ENCODE assay signal across 8 mouse cellular contexts in genomic region chr8:83652744-83653661, GRCm38 (mm10). TPM values are rescaled to one million over a fixed set of nuclear protein-coding genes. Genes with fewer than 3 reads are reported as not detected.
A peak's percentile ranks its signal among the peaks of the same experiment; 100 is the strongest.
DNase-seq lines count a peak whose midpoint lies in the region; ATAC-seq and TF ChIP-seq lines count a peak whose summit lies in the region.

No protein-coding gene starts in this region.

- peaks cover 28% of the 10 kb centered on the region for H3K36me3 ChIP-seq in lung, embryonic 14.5 days (ENCODE audit: insufficient read depth)
- no peaks in the 10 kb centered on the region; the same call in 1 of the 2 replicates for H3K36me3 ChIP-seq in forebrain, embryonic 15.5 days
- peaks cover 22% of the 10 kb centered on the region; the same call in 1 of the 2 replicates for H3K36me3 ChIP-seq in limb, embryonic 12.5 days
- no peaks in the 10 kb centered on the region; the same call in 1 of the 2 replicates for H3K36me3 ChIP-seq in midbrain, embryonic 16.5 days (ENCODE audit: control insufficient read depth, insufficient read depth, low read length)

- no peak for TF ChIP-seq CTCF in lung, embryonic 14.5 days (IDR thresholded peaks at IDR 0.05; ENCODE audit: low read depth)

- no peaks in the 10 kb centered on the region for H3K9me3 ChIP-seq in lung, embryonic 14.5 days (ENCODE audit: low read depth, low read length)
- H3K9me3 ChIP-seq in forebrain, embryonic 15.5 days, result no peaks in the 10 kb centered on the region
- H3K9me3 ChIP-seq in limb, embryonic 12.5 days, result 0 out of 2 replicates have a peak, but pooled peaks cover 8% of the 10 kb centered on the region
- no peaks in the 10 kb centered on the region for H3K9me3 ChIP-seq in midbrain, embryonic 16.5 days (replicated peaks; ENCODE audit: control insufficient read depth, low read length, poor library complexity, severe bottlenecking)

- H3K4me1 ChIP-seq in lung, embryonic 14.5 days (ENCODE audit: insufficient read depth), result 0 out of 2 replicates have a peak, but pooled peaks cover 3% of the 10 kb centered on the region
- peaks cover 25% of the 10 kb centered on the region for H3K4me1 ChIP-seq in forebrain, embryonic 15.5 days
- H3K4me1 ChIP-seq in limb, embryonic 12.5 days (replicated peaks), result peaks cover 18% of the 10 kb centered on the region
- peaks cover 12% of the 10 kb centered on the region for H3K4me1 ChIP-seq in midbrain, embryonic 16.5 days (ENCODE audit: control insufficient read depth, insufficient read depth, low read length)

- H3K4me2 ChIP-seq in lung, embryonic 14.5 days, result peak overlapping the region; percentile 69
- peak overlapping the region; percentile 71 for H3K4me2 ChIP-seq in forebrain, embryonic 15.5 days (replicated peaks)
- peak overlapping the region; percentile 96 for H3K4me2 ChIP-seq in limb, embryonic 12.5 days
- H3K4me2 ChIP-seq in midbrain, embryonic 16.5 days (ENCODE audit: low read length), result peak overlapping the region; percentile 74

- H3K27ac ChIP-seq in lung, embryonic 14.5 days (ENCODE audit: low read depth), result peak overlapping the region; percentile 83
- peak overlapping the region; percentile 38 for H3K27ac ChIP-seq in forebrain, embryonic 15.5 days (replicated peaks)
- H3K27ac ChIP-seq in limb, embryonic 12.5 days, result peak overlapping the region; percentile 67
- H3K27ac ChIP-seq in midbrain, embryonic 16.5 days (ENCODE audit: low read length), result peak overlapping the region; percentile 72

- peak overlapping the region; percentile 89 for H3K4me3 ChIP-seq in lung, embryonic 14.5 days (ENCODE audit: low read depth, low read length)
- H3K4me3 ChIP-seq in forebrain, embryonic 15.5 days, result peak overlapping the region; percentile 64
- peak overlapping the region; percentile 85 for H3K4me3 ChIP-seq in limb, embryonic 12.5 days (replicated peaks)
- peak overlapping the region; percentile 64 for H3K4me3 ChIP-seq in midbrain, embryonic 16.5 days (ENCODE audit: low read depth, low read length)

- 1% methylated on average over 46 of the region's 46 CpGs for WGBS in lung, embryonic 14.5 days
- WGBS in forebrain, embryonic 15.5 days, result 3% methylated on average over 46 of the region's 46 CpGs
- WGBS in limb, embryonic 12.5 days, result 2% methylated on average over 45 of the region's 46 CpGs
- 2% methylated on average over 44 of the region's 46 CpGs for WGBS in midbrain, embryonic 16.5 days

- H3K27me3 ChIP-seq in lung, embryonic 14.5 days (ENCODE audit: insufficient read depth, low read length), result no peaks in the 10 kb centered on the region
- no peaks in the 10 kb centered on the region for H3K27me3 ChIP-seq in forebrain, embryonic 15.5 days
- no peaks in the 10 kb centered on the region for H3K27me3 ChIP-seq in limb, embryonic 12.5 days
- H3K27me3 ChIP-seq in midbrain, embryonic 16.5 days (ENCODE audit: control insufficient read depth, insufficient read depth, low read depth, low read length), result no peaks in the 10 kb centered on the region

- ATAC-seq in lung, embryonic 14.5 days (ENCODE audit: insufficient read depth), result no peak
- peak; percentile 24 for ATAC-seq in activated CD4-positive, CD25-positive, alpha-beta regulatory T cell, adult 4 months
- no peak; the same call in 1 of the 2 replicates for ATAC-seq in forebrain, embryonic 15.5 days (replicated peaks)
- ATAC-seq in limb, embryonic 12.5 days (ENCODE audit: insufficient number of reproducible peaks, insufficient read depth, low FRiP score, low TSS enrichment, low read depth), result peak; percentile 46; the same call in 1 of the 2 replicates
- peak; percentile 57 for ATAC-seq in midbrain, embryonic 16.5 days

- H3K9ac ChIP-seq in lung, embryonic 14.5 days, result peak overlapping the region; percentile 86
- peak overlapping the region; percentile 67 for H3K9ac ChIP-seq in forebrain, embryonic 15.5 days (replicated peaks)
- peak overlapping the region; percentile 81 for H3K9ac ChIP-seq in limb, embryonic 12.5 days (replicated peaks)
- peak overlapping the region; percentile 83 for H3K9ac ChIP-seq in midbrain, embryonic 16.5 days (ENCODE audit: low read depth, low read length)

- peak; percentile 63 for DNase-seq in lung, embryonic 14.5 days
- no peak for DNase-seq in lung, postnatal 14 days
- DNase-seq in right cerebral cortex, postnatal 36 days (ENCODE audit: low spot score in 2 of 2), result no peak
- no peak for DNase-seq in cerebellum, adult 11 months

RNA-seq across cellular contexts. Expression of gene Gipc1, which starts 0.5 kb away (rescaled TPM):
- 170 and 175 TPM in 2 replicates for polyA plus RNA-seq in lung, embryonic 14.5 days (2014; fragmentation: Nextera tagmentation; extraction: Ambion mirVana)
- polyA plus RNA-seq in activated CD4-positive, CD25-positive, alpha-beta regulatory T cell, adult 4 months (2017; shearing (Covaris generic)), result 10 to 100 TPM; 21.5 to 26.8 TPM
- 161 and 168 TPM in 2 replicates for polyA plus RNA-seq in forebrain, embryonic 15.5 days (2015; fragmentation: Nextera tagmentation; extraction: Ambion mirVana)
- polyA plus RNA-seq in limb, embryonic 12.5 days (2016; fragmentation: Nextera tagmentation; extraction: Ambion mirVana), result 179 and 185 TPM in 2 replicates
- 126 and 132 TPM in 2 replicates for polyA plus RNA-seq in midbrain, embryonic 16.5 days (2015; fragmentation: Nextera tagmentation; extraction: Ambion mirVana)

RNA-seq across cellular contexts. Expression of gene Ptger1, which starts 13.5 kb away (rescaled TPM):
- polyA plus RNA-seq in lung, embryonic 14.5 days (2014; fragmentation: Nextera tagmentation; extraction: Ambion mirVana), result 0.89 and 0.95 TPM in 2 replicates
- 1 to 10 TPM in 1 of 2 experiments, under 1 TPM in 1; 0.93 to 1.1 TPM for polyA plus RNA-seq in activated CD4-positive, CD25-positive, alpha-beta regulatory T cell, adult 4 months (2017; shearing (Covaris generic))
- polyA plus RNA-seq in forebrain, embryonic 15.5 days (2015; fragmentation: Nextera tagmentation; extraction: Ambion mirVana), result 0.82 and 1.2 TPM in 2 replicates
- polyA plus RNA-seq in limb, embryonic 12.5 days (2016; fragmentation: Nextera tagmentation; extraction: Ambion mirVana), result 0.63 and 0.90 TPM in 2 replicates
- 0.97 and 1.1 TPM in 2 replicates for polyA plus RNA-seq in midbrain, embryonic 16.5 days (2015; fragmentation: Nextera tagmentation; extraction: Ambion mirVana)

RNA-seq across cellular contexts. Expression of gene Dnajb1, which starts 45.0 kb away (rescaled TPM):
- polyA plus RNA-seq in lung, embryonic 14.5 days (2014; fragmentation: Nextera tagmentation; extraction: Ambion mirVana), result 54.9 and 61.3 TPM in 2 replicates
- 10 to 100 TPM; 40.7 to 44.0 TPM for polyA plus RNA-seq in activated CD4-positive, CD25-positive, alpha-beta regulatory T cell, adult 4 months (2017; shearing (Covaris generic))
- polyA plus RNA-seq in forebrain, embryonic 15.5 days (2015; fragmentation: Nextera tagmentation; extraction: Ambion mirVana), result 59.8 and 63.0 TPM in 2 replicates
- polyA plus RNA-seq in limb, embryonic 12.5 days (2016; fragmentation: Nextera tagmentation; extraction: Ambion mirVana), result 68.4 and 72.8 TPM in 2 replicates
- 60.2 and 60.8 TPM in 2 replicates for polyA plus RNA-seq in midbrain, embryonic 16.5 days (2015; fragmentation: Nextera tagmentation; extraction: Ambion mirVana)

RNA-seq across cellular contexts. Expression of gene Tecr, which starts 45.2 kb away (rescaled TPM):
- polyA plus RNA-seq in lung, embryonic 14.5 days (2014; fragmentation: Nextera tagmentation; extraction: Ambion mirVana), result 531 and 570 TPM in 2 replicates
- 100 to 1,000 TPM; 421 to 424 TPM for polyA plus RNA-seq in activated CD4-positive, CD25-positive, alpha-beta regulatory T cell, adult 4 months (2017; shearing (Covaris generic))
- polyA plus RNA-seq in forebrain, embryonic 15.5 days (2015; fragmentation: Nextera tagmentation; extraction: Ambion mirVana), result 683 and 712 TPM in 2 replicates
- polyA plus RNA-seq in limb, embryonic 12.5 days (2016; fragmentation: Nextera tagmentation; extraction: Ambion mirVana), result 577 and 580 TPM in 2 replicates
- polyA plus RNA-seq in midbrain, embryonic 16.5 days (2015; fragmentation: Nextera tagmentation; extraction: Ambion mirVana), result 1,093 and 1,247 TPM in 2 replicates

RNA-seq across cellular contexts. Expression of gene Pkn1, which starts 46.0 kb away (rescaled TPM):
- polyA plus RNA-seq in lung, embryonic 14.5 days (2014; fragmentation: Nextera tagmentation; extraction: Ambion mirVana), result 35.8 and 37.7 TPM in 2 replicates
- 10 to 100 TPM; 13.7 to 26.9 TPM for polyA plus RNA-seq in activated CD4-positive, CD25-positive, alpha-beta regulatory T cell, adult 4 months (2017; shearing (Covaris generic))
- 29.8 and 33.1 TPM in 2 replicates for polyA plus RNA-seq in forebrain, embryonic 15.5 days (2015; fragmentation: Nextera tagmentation; extraction: Ambion mirVana)
- polyA plus RNA-seq in limb, embryonic 12.5 days (2016; fragmentation: Nextera tagmentation; extraction: Ambion mirVana), result 36.8 and 37.4 TPM in 2 replicates
- polyA plus RNA-seq in midbrain, embryonic 16.5 days (2015; fragmentation: Nextera tagmentation; extraction: Ambion mirVana), result 27.4 and 28.7 TPM in 2 replicates

Comparison
In these comparisons a context has a peak if more than half of its experiments do, and no peak if none do; other contexts are left out.
1. ATAC-seq: peak in activated CD4-positive, CD25-positive, alpha-beta regulatory T cell, adult 4 months (single experiment), limb, embryonic 12.5 days (single experiment) and midbrain, embryonic 16.5 days (single experiment); none in lung, embryonic 14.5 days (single experiment) and forebrain, embryonic 15.5 days (single experiment).
2. Peak in every context shown above with its lines, with median percentiles within 50 percentile points of each other: H3K27ac ChIP-seq, H3K4me2 ChIP-seq, H3K4me3 ChIP-seq and H3K9ac ChIP-seq.